In genomic region chr2:135547966-135548365, GRCm38 (mm10) we compare ENCODE assay signal across 15 mouse cellular contexts.
"Had no signal": no experiment of that assay in that cellular context is flagged by ENCODE, and none has a peak within 500 bp of the region (broad histone marks: within the 10 kb centered on the region; RNA-seq: fewer than 3 reads in every experiment).

No protein-coding gene starts in this region.

- H3K9ac ChIP-seq: neural tube, embryonic 13.5 days; neural tube, embryonic 15.5 days; stomach, embryonic 15.5 days had no signal

- H3K27ac ChIP-seq: neural tube, embryonic 13.5 days; neural tube, embryonic 15.5 days; stomach, embryonic 15.5 days; stomach, postnatal 0 days had no signal

- H3K9me3 ChIP-seq: neural tube, embryonic 13.5 days; neural tube, embryonic 15.5 days; stomach, embryonic 15.5 days had no signal

- H3K4me3 ChIP-seq: neural tube, embryonic 13.5 days; neural tube, embryonic 15.5 days; stomach, embryonic 15.5 days had no signal

- H3K27me3 ChIP-seq: neural tube, embryonic 13.5 days; neural tube, embryonic 15.5 days; stomach, embryonic 15.5 days had no signal

- H3K4me2 ChIP-seq: neural tube, embryonic 13.5 days; neural tube, embryonic 15.5 days; stomach, embryonic 15.5 days had no signal

- DNase-seq: retina, postnatal 1 day; right cerebral cortex, adult 18-20 months; right cerebral cortex, postnatal 14 days; right cerebral cortex, postnatal 25 days; right cerebral cortex, postnatal 4 days; spleen, adult 18-20 months; thymus, adult 18-20 months; thymus, adult 2 months; thymus, postnatal 14 days; thymus, postnatal 25 days; thymus, postnatal 4 days had no signal

- H3K36me3 ChIP-seq: neural tube, embryonic 13.5 days; neural tube, embryonic 15.5 days; stomach, embryonic 15.5 days had no signal

- H3K4me1 ChIP-seq: neural tube, embryonic 13.5 days; neural tube, embryonic 15.5 days; stomach, embryonic 15.5 days had no signal
